Mouse (Mus musculus): ENCODE measurements around the gene Ptch2. TPM values are rescaled to one million over a fixed set of nuclear protein-coding genes. Genes with fewer than 3 reads are reported as not detected.
A peak's percentile ranks its signal among the peaks of the same experiment; 100 is the strongest.

Ptch2 gene
- total RNA-seq, 2 experiments from 2014 or later, result 4.0 to 5.0 TPM

- no peak for DNase-seq
Observed at GRCm38 (mm10) chr4:117130790-117131189, 34.9 kb downstream of the Ptch2 start.

- DNase-seq, result no peak
Observed at GRCm38 (mm10) chr4:117131198-117131597, 35.3 kb downstream of the Ptch2 start.

GRCm38 (mm10) chr4:117131890-117132793 lies 36.3 kb downstream of the Ptch2 start:
- no peak for DNase-seq

GRCm38 (mm10) chr4:117132794-117133143 lies 36.9 kb downstream of the Ptch2 start:
- no peak for DNase-seq

- DNase-seq, result no peak
Observed at GRCm38 (mm10) chr4:117133366-117133796, 37.5 kb downstream of the Ptch2 start.

- peak; percentile 98 for DNase-seq
Observed at GRCm38 (mm10) chr4:117133817-117134600, 38.1 kb downstream of the Ptch2 start, which contains the start of gene Plk3. Plk3 (minus strand) TSS chr4:117133963.

- no peak for DNase-seq
Observed at GRCm38 (mm10) chr4:117134601-117134995, 38.7 kb downstream of the Ptch2 start.

- DNase-seq, result no peak
Observed at GRCm38 (mm10) chr4:117136034-117136433, 40.2 kb downstream of the Ptch2 start.

GRCm38 (mm10) chr4:117138295-117139216 lies 42.7 kb downstream of the Ptch2 start:
- no peak for DNase-seq

- no peak for DNase-seq
Observed at GRCm38 (mm10) chr4:117139217-117139612, 43.3 kb downstream of the Ptch2 start.

GRCm38 (mm10) chr4:117140613-117141012 lies 44.7 kb downstream of the Ptch2 start:
- no peak for DNase-seq

GRCm38 (mm10) chr4:117143023-117143422 lies 47.1 kb downstream of the Ptch2 start:
- no peak for DNase-seq

GRCm38 (mm10) chr4:117145248-117145647 lies 49.4 kb downstream of the Ptch2 start:
- DNase-seq, result no peak

- peak; percentile 91 for DNase-seq
Observed at GRCm38 (mm10) chr4:117146176-117146575, 50.3 kb downstream of the Ptch2 start.

GRCm38 (mm10) chr4:117148047-117148713 lies 52.3 kb downstream of the Ptch2 start:
- DNase-seq, result no peak

GRCm38 (mm10) chr4:117148815-117149214 lies 52.9 kb downstream of the Ptch2 start:
- no peak for DNase-seq

GRCm38 (mm10) chr4:117149291-117150211 lies 53.7 kb downstream of the Ptch2 start:
- no peak for DNase-seq

GRCm38 (mm10) chr4:117150212-117150733 lies 54.4 kb downstream of the Ptch2 start:
- no peak for DNase-seq

- no peak for DNase-seq
Observed at GRCm38 (mm10) chr4:117151416-117151815, 55.5 kb downstream of the Ptch2 start.

GRCm38 (mm10) chr4:117152714-117153113 lies 56.8 kb downstream of the Ptch2 start:
- DNase-seq, result no peak
